Mouse (Mus musculus) retina, adult 2 months (tissue): ENCODE measurements at regions not wholly inside any gene's neighbourhood (a gene's known extent, or its start where the extent isn't known, plus 50 kb on each side); places are given as distances from the start of the nearest gene placed in this dataset.

ENCODE experiments used
- DNase-seq: peaks from one replicate; pipeline ENCODE4 v3.0.0-alpha.2; 2012; ENCODE audit warnings: low read depth, low spot score

GRCm38 (mm10) chr3:58310390-58310789 lies 104.1 kb upstream of the Tsc22d2 start:
- DNase-seq: no peak

GRCm38 (mm10) chr3:58311104-58311685 lies 103.3 kb upstream of the Tsc22d2 start:
- no peak for DNase-seq

- no peak for DNase-seq
These were observed 101.9 kb upstream of the Tsc22d2 start for GRCm38 (mm10) chr3:58312623-58313022.

DNA sequence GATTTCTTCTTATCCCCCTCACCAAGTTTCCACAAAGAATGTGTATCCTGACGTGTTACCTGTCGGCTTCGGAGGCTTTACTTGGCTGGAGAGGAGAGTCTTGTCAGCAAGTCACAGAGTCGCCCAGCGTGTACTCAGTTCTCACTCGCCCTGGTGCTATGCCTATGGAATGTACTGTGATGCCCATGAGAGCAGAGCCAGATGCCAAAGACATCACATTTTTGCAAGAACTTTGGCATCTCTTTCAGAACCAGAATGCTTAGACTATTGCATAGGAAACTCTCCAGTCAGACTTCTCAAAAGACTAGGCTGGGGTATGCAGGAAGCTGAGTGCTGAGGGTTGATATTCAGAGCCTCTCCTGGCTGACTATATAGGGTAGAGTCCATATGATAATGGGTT lies 99.3 kb upstream of the Tsc22d2 start:
- no peak for DNase-seq

DNA sequence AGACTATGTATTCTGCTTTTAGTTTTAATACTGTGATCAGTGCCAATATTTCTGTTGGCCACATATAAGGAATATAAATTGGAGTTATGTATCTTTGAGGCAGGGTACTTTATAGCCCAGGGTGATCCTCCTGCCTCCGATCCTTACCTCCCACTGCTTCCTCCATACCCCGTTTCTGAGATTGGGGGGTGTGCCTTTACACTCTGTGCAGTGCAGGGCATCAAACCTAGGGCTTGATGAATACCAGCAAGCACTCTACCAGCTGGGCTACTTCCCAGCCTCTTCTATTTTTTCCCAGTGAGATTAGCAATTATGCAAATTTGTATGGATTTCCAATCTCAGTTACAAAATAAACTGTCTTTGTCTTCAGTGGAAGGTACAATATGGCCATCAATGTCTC lies 97.3 kb upstream of the Tsc22d2 start:
- DNase-seq: no peak

DNA sequence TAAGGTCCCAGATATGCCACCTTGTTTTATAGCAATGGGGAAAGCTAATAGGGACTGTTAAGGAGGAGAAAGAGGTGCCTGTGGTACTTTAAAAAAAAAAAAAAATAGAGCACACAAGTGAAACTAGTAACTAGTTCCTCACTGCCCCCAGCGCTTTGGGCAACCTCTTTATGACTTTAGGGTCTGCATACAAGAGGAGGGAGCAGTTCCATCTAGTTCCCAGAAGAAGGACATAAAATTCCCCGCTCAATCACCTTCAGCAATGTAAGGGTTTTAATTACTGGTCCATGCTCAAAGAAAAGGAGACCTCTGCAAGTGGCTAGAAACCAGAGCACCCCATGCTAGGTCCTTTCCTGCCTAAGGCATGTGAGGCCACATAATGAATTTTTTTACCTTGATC lies 95.8 kb upstream of the Tsc22d2 start:
- no peak for DNase-seq

DNA sequence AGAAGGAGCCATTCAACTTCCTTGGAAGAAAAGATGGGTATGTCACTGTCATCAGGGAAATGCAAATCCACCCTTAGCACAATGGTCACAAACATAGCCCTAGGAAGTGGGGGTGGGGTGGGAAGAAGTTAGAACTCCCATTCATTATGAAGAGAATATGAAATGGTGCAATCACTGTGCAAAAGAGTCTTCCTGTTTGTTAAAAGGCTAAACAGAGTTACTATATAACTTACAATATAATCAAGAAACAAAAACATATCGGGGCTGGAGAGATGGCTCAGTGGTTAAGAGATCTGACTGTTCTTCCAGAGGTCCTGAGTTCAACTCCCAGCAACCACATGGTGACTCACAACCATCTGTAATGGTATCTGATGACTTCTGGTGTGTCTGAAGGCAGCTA lies 95.1 kb upstream of the Tsc22d2 start:
- DNase-seq: no peak

DNA sequence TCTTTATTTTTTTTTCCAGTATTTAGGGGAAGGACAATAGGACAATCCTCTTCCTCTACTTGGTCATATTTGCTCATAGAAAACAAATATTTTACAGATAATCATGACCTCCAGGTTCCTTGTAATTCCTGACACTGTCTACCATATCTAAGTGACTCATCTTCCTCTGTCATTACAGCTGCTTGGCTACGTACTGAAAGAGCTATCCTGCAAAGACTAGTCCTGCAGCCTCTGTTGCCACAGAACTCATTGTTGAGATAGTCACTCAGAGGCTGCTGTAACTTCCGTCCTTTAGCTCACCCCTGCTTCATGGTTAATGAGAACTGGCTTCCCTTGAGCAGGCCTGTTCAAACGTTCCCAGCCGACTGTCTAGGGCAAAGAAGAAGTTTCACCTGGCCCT lies 93.7 kb upstream of the Tsc22d2 start:
- no peak for DNase-seq

DNA sequence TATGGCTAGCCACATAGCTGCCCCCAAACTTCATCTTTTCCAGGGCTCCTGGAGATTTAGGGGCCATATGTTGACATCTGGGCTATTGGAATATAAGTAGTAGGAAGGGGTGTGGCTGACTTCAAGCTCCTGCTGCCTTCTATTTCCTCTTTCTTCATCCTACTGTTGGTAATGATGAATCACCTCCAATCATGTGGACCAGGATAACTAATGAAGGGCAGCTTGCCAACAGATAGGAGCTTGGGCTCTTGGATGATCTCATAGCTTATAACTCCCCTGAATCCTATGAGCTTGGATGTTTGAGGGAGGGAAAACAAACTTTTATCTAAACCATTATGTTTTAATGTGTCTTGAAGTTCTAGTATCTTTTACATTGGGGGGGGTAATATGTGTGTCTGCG lies 92.2 kb upstream of the Tsc22d2 start:
- DNase-seq: no peak

DNA sequence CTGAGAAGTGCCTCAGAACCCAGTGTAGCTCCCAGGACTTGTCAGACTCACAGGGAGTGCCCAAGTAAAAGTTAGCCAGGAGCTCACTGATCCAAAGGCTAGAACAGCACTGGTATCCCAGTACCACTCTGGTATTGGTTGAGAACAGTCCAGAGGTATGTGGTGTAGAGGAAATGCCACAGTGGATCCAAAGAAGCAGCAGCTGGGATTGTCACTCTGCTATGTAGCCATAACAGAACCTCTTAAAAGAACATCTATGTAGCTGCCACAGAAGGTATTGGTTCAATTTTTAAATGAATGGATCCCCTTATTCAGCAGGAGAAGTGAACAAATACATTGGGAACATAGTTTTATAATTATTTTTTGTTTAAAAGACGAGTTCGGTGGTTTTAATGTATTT lies 86.8 kb upstream of the Tsc22d2 start:
- DNase-seq: no peak

DNA sequence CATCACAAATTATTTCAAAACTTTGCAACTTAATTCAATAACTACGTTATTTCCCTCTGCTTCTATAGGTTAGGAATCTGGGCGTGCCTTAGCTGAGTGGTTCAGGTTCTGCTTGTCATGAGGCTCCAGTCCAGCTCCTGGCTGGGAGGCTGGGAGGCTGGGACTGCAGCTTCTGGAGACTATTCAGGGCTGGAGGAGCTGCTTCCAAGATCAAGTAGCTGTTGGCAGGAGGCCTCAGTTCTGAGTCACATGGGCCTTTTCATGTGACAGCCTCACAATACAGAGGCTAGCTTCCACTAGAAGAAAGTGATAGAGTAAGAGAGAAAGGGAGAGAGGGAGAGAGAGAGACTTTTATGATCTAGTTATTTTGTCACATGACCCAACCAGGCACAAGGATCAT lies 84.3 kb upstream of the Tsc22d2 start:
- no peak for DNase-seq

DNA sequence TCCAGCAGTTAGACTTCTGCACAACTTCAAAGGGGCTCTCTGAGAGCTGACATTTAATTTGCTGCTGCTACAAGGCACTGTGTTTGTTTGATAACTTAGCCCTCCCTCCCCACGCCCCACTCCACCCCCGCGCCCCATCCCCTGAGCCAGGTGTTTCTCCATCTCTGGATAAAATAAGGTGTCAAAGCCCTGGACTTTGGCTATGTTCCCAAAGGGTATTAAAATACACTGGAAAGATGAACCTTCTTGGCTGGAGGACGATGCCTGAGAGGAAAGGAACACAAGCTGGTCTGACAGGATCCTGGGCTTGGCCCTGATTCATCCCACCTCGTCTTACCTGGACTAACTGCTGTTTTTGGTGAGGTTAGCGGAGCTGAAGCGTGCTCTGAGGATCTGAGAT lies 80.5 kb upstream of the Tsc22d2 start:
- no peak for DNase-seq

GRCm38 (mm10) chr3:58335277-58335676 lies 79.2 kb upstream of the Tsc22d2 start:
- no peak for DNase-seq

GRCm38 (mm10) chr3:58336135-58336534 lies 78.4 kb upstream of the Tsc22d2 start:
- no peak for DNase-seq

GRCm38 (mm10) chr3:58336590-58336989 lies 77.9 kb upstream of the Tsc22d2 start:
- DNase-seq: no peak

GRCm38 (mm10) chr3:58338976-58339375 lies 75.5 kb upstream of the Tsc22d2 start:
- no peak for DNase-seq

DNA sequence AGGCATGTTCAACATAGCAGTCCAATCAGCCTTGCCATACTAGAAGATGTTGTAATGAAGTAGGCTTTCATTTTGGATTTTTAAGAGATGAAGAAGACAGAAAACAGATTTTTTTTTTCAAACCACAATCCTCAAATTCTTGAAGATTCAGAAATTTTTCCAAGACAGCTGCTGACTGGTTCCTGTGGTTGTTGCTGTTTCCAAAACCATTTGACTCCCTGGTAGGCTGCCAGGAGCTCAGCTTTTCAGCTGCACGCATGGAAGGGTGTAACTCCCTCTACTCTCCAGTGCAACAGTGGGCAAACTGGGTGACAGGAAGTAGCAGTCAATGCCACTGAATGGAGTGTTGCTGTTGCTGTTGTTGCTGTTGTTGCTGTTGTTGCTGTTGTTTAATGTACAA lies 72.4 kb upstream of the Tsc22d2 start:
- DNase-seq: no peak

DNA sequence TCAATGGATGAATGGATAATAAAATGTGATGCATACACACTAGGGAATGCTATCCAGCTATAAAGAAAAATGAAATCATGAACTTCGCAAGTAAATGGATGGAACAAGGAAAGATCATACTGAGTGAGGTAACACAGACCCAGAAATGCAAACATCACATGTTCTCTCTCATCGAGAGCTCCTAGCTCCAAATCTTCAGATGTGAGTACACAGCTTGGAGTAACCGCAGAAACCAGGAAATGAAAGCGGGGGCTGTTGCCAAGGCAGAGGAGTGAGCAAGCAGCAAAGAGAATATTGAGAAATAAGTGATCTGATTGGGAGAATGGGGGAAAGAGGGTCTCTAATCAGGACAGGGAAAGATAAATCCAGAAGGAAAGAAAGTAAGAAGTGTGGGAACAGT lies 52.0 kb upstream of the Tsc22d2 start:
- no peak for DNase-seq

GRCm38 (mm10) chr3:58364526-58364925 lies 50.0 kb upstream of the Tsc22d2 start:
- DNase-seq: no peak
